17 mouse cellular contexts compared by ENCODE assay signal in genomic region chr11:119831682-119832081, GRCm38 (mm10).
"Had no signal": no experiment of that assay in that cellular context is flagged by ENCODE, and none has a peak within 500 bp of the region (broad histone marks: within the 10 kb centered on the region; RNA-seq: fewer than 3 reads in every experiment).

No protein-coding gene starts in this region.

- H3K9ac ChIP-seq: limb, embryonic 15.5 days; liver, embryonic 12.5 days; lung, embryonic 14.5 days; neural tube, embryonic 13.5 days had no signal

- H3K9me3 ChIP-seq: limb, embryonic 15.5 days; liver, embryonic 12.5 days; neural tube, embryonic 13.5 days had no signal

- DNase-seq: kidney, adult 11 months; kidney, adult 9 months; kidney, postnatal 36 days; layer of hippocampus, adult 9-11 months; layer of hippocampus, postnatal 36 days; lung, embryonic 14.5 days; lung, postnatal 10 days; lung, postnatal 4 days; right cerebral cortex, postnatal 4 days; spleen, adult 18-20 months; thymus, adult 2 months; thymus, postnatal 25 days had no signal

- ATAC-seq: liver, embryonic 12.5 days; midbrain, embryonic 16.5 days had no signal

- H3K4me1 ChIP-seq: limb, embryonic 15.5 days had no signal

- H3K4me3 ChIP-seq: limb, embryonic 15.5 days; liver, embryonic 12.5 days; neural tube, embryonic 13.5 days had no signal

- H3K27ac ChIP-seq: kidney, postnatal 0 days; limb, embryonic 15.5 days; liver, embryonic 12.5 days; neural tube, embryonic 13.5 days had no signal

- H3K4me2 ChIP-seq: limb, embryonic 15.5 days; liver, embryonic 12.5 days; lung, embryonic 14.5 days; neural tube, embryonic 13.5 days had no signal

- H3K27me3 ChIP-seq: limb, embryonic 15.5 days; liver, embryonic 12.5 days; neural tube, embryonic 13.5 days had no signal
